Mouse (Mus musculus) heart, adult 2 months (tissue): ENCODE measurements at regions not wholly inside any gene's neighbourhood (a gene's known extent, or its start where the extent isn't known, plus 50 kb on each side); places are given as distances from the start of the nearest gene placed in this dataset.

Experiments used
- DNase-seq, 2 experiments: peaks; one replicate each; pipeline ENCODE4 v3.0.0; 2021
- H3K27ac ChIP-seq: fragments of 200-600 bp; 2 replicates; pipeline ENCODE4 v1.8.1; 2022
- H3K27me3 ChIP-seq: fragments of 200-500 bp; 2 replicates; pipeline ENCODE4 v1.6.1; 2012; ENCODE audit warnings: mild to moderate bottlenecking, low read length, inconsistent platforms, mixed read lengths; ENCODE audit not compliant: control insufficient read depth, insufficient read depth
- H3K36me3 ChIP-seq: fragments of 200-500 bp; 2 replicates; pipeline ENCODE4 v1.6.1; 2012; ENCODE audit warnings: low read length, inconsistent platforms; ENCODE audit not compliant: control insufficient read depth, insufficient read depth
- H3K4me1 ChIP-seq: fragments of 200-500 bp; 2 replicates; pipeline ENCODE4 v1.6.1; 2011; ENCODE audit warnings: low read length; ENCODE audit not compliant: control insufficient read depth, insufficient read depth
- H3K4me3 ChIP-seq: fragments of 200-600 bp; 2 replicates; pipeline ENCODE4 v1.8.1; 2022
- H3K79me2 ChIP-seq: fragments of 200-500 bp; replicated peaks from 2 replicates; pipeline ENCODE4 v1.6.1; 2012; ENCODE audit warnings: mild to moderate bottlenecking, inconsistent platforms, low read length, moderate library complexity, mixed read lengths; ENCODE audit not compliant: control insufficient read depth, insufficient read depth
- H3K9ac ChIP-seq: fragments of 200-500 bp; 2 replicates; pipeline ENCODE4 v1.6.1; 2012; ENCODE audit warnings: low read depth, mild to moderate bottlenecking, control low read depth, inconsistent platforms, low read length, mixed read lengths
- CTCF ChIP-seq: fragments of 200-600 bp; IDR thresholded peaks from 2 replicates; pipeline ENCODE4 v1.8.1; 2022; ENCODE audit warnings: antibody characterized with exemption, mild to moderate bottlenecking, moderate library complexity
- EP300 ChIP-seq: fragments of 200-500 bp; IDR thresholded peaks from 2 replicates; pipeline ENCODE4 v1.6.1; 2011; ENCODE audit warnings: low read depth, low read length, control low read depth; ENCODE audit not compliant: insufficient read depth
- POLR2A ChIP-seq: fragments of 200-500 bp; IDR thresholded peaks from 2 replicates; pipeline ENCODE4 v1.6.1; 2011; ENCODE audit warnings: mild to moderate bottlenecking, low read depth, low read length, control low read depth; ENCODE audit not compliant: insufficient read depth
- WGBS: fragments of 180-500 bp; shearing (Covaris S2); methylation state at CpG from one replicate; pipeline ENCODE4 v1.1.7; 2018; 5-methylcytosine and 5-hydroxymethylcytosine counted together
- intact Hi-C: fragments of 180-260 bp; cut with DNase I; formaldehyde crosslinking; loops from one replicate; pipeline ENCODE4 v1.15.1; 2025

DNA sequence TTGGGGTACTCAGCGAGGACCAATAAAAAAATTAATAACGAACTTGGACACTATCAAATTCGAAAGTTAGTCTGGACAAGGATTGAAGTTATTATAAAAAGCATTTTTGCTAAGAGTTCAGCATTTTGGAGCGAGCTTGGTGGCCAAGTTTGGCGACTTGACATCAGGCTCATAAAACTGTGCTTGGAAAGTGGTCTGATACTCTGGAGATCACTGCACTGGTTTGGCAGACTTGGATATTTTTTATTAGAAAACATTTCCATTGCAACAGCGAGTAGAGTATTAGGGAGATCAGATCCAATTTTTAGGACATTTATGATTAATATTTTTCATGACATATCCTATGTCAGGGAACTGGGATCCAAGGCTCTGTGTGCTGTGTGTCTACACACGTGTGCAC, 153.7 kb upstream of the Intu start:
- Histone ChIP-seq H3K4me3 (no peak overlapping the region), H3K4me1 (no peaks in the 10 kb centered on the region), H3K79me2 (no peaks in the 10 kb centered on the region), H3K36me3 (no peaks in the 10 kb centered on the region), H3K9ac (no peak overlapping the region), H3K27ac (no peak overlapping the region), H3K27me3 (no peaks in the 10 kb centered on the region)
- no peak for DNase-seq
- 61% methylated on average over 7 of the region's 7 CpGs for WGBS
- intact Hi-C loops = no loop called here
- TF ChIP-seq POLR2A (no peak), CTCF (no peak)

DNA sequence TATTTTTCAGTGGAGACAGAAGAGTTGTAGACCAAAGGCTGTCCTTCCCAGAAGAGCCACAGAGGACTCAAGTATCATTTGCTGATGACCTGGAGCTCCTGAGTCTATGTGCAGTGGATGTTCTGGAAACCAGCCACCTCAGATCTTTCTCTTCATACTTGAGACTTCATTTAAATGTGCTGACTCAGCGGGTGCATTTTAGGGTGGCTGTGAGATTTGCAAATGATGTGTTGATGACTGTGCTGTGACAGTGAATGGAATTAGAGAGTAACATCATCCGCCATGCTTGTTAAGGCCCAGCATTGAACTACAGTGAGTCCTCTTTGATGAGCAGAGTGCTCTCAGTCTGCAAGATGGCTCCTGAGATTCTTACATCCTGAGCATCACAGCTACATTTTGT, 152.0 kb upstream of the Intu start:
- Histone ChIP-seq H3K27me3 (no peaks in the 10 kb centered on the region), H3K79me2 (no peaks in the 10 kb centered on the region), H3K27ac (no peak overlapping the region), H3K4me3 (no peak overlapping the region), H3K4me1 (no peaks in the 10 kb centered on the region), H3K9ac (no peak overlapping the region), H3K36me3 (no peaks in the 10 kb centered on the region)
- 88% methylated on average over 2 of the region's 2 CpGs for WGBS
- no peak for DNase-seq
- intact Hi-C loops = no loop called here
- TF ChIP-seq POLR2A = no peak
- no peak for TF ChIP-seq CTCF
- TF ChIP-seq EP300 = no peak

- intact Hi-C loops = loop anchor here (1.0 to 2.0 kb wide), 2 partner anchors 53 to 1506 kb away; no protein-coding TSS in a partner anchor
- Histone ChIP-seq H3K27me3 (no peaks in the 10 kb centered on the region), H3K36me3 (no peaks in the 10 kb centered on the region), H3K4me1 (no peaks in the 10 kb centered on the region), H3K27ac (no peak overlapping the region), H3K4me3 (no peak overlapping the region), H3K79me2 (no peaks in the 10 kb centered on the region), H3K9ac (no peak overlapping the region)
- no peak for DNase-seq
- TF ChIP-seq CTCF = peak; percentile 89
- no peak for TF ChIP-seq EP300
- no peak for TF ChIP-seq POLR2A
- 44% methylated on average over 6 of the region's 6 CpGs for WGBS
These were observed 139.5 kb upstream of the Intu start for GRCm38 (mm10) chr3:40391631-40392030.

DNA sequence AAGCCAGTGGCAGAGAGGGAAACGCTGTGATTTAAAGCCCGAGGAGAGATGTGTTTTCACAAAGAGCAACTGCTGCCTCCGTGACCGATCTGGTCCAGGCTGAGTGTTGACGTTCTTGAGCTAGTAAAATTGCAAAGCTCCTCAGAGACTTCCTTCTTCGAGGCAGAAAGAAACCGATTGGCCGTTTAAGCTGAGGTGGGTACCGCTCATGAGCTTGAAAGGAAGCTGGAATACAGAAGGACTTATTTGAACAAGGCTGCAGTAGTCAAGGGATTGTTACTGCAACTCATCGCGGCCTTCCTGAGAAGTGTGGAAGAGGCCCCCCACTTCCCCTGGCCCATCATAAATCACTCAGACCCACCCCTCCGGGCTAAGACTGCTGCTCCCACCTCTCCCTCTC, 132.9 kb upstream of the Intu start:
- 74% methylated on average over 12 of the region's 12 CpGs for WGBS
- no peak for TF ChIP-seq CTCF
- no peak for TF ChIP-seq POLR2A
- no peak for TF ChIP-seq EP300

GRCm38 (mm10) chr3:40403402-40403801, 127.7 kb upstream of the Intu start:
- WGBS = 83% methylated on average over 4 of the region's 4 CpGs
- Histone ChIP-seq H3K36me3 (no peaks in the 10 kb centered on the region), H3K4me1 (no peaks in the 10 kb centered on the region), H3K9ac (no peak overlapping the region), H3K27ac (no peak overlapping the region), H3K4me3 (no peak overlapping the region), H3K79me2 (no peaks in the 10 kb centered on the region), H3K27me3 (peaks cover 1% of the 10 kb centered on the region; the same call in 1 of the 2 replicates)
- intact Hi-C loops = no loop called here
- no peak for TF ChIP-seq POLR2A
- TF ChIP-seq EP300 = no peak
- no peak for TF ChIP-seq CTCF
- DNase-seq = no peak

More for the DNA sequence above, 132.9 kb upstream of the Intu start:
- H3K4me3 ChIP-seq = no peak overlapping the region
- H3K27ac ChIP-seq = no peak overlapping the region
- no peak for DNase-seq
- H3K79me2 ChIP-seq = no peaks in the 10 kb centered on the region
- H3K27me3 ChIP-seq = peaks cover under 1% of the 10 kb centered on the region; the same call in 1 of the 2 replicates
- no peak overlapping the region for H3K9ac ChIP-seq
- intact Hi-C loops = no loop called here
- H3K4me1 ChIP-seq = no peaks in the 10 kb centered on the region
- no peaks in the 10 kb centered on the region for H3K36me3 ChIP-seq

GRCm38 (mm10) chr3:40405095-40405948, 125.8 kb upstream of the Intu start:
- H3K4me1 ChIP-seq = peaks cover 2% of the 10 kb centered on the region
- 87% methylated on average over 18 of the region's 18 CpGs for WGBS
- H3K27me3 ChIP-seq = peaks cover 1% of the 10 kb centered on the region; the same call in 1 of the 2 replicates
- intact Hi-C loops = no loop called here
- no peaks in the 10 kb centered on the region for H3K36me3 ChIP-seq
- no peak overlapping the region for H3K9ac ChIP-seq
- H3K27ac ChIP-seq = no peak overlapping the region
- H3K4me3 ChIP-seq = no peak overlapping the region
- TF ChIP-seq CTCF (no peak), POLR2A (no peak), EP300 (no peak)
- no peaks in the 10 kb centered on the region for H3K79me2 ChIP-seq
- DNase-seq = no peak
